Mouse (Mus musculus): ENCODE measurements around the gene Slfn14.
A peak's percentile ranks its signal among the peaks of the same experiment; 100 is the strongest.
"Not testable (repeated sequence)": the region's sequence is repeated elsewhere in the genome, so short reads cannot be mapped to it uniquely, and the experiment has no call there.

Gene Slfn14

DNA sequence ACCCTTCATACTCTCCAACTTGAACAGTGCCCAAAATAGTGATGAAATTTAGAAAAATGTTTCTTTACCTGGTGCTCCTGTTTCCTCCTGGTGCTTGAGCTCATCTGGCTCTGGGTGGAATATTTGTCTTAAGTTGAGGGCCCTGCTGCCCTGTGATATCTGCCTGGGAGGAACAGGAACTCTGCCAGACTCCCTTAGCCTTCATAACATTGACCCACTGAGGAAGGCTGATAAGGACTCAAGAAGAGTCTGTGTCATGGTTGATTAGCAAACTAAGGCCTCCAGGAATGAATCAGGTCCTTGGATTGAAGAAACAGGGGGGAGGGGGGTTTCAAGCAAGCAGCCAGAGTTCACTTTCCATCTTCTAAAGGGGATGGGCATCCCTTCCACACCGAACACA lies at the start of gene Slfn14:
Slfn14 (minus strand) TSS at position 161 of the 400 bp plus-strand sequence.
- DNase-seq (ENCODE audit: low spot score) = no peak

DNA sequence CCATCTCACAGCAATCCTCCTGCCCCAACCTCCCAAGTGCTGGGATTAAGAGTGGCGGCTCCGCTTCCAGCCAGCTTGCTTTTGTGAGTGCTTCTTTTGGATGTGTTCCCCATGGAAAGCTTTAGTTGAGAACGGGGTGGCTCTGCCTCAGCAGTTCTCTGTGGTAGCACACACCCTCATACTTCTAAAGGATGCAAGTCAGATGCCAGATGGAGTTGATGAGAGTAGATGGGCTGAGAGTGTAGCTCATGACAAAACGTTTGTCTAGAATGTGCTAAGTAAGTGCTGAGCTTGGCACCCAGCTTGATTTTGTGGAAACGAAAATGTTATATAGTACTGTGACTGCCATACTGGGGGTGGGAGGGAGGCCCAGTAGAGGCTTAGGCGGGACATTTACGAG lies 49.3 kb upstream of the Slfn14 start:
- no peak for DNase-seq (ENCODE audit: low spot score)

GRCm38 (mm10) chr11:83327427-83327826 lies 40.9 kb upstream of the Slfn14 start:
- no peak for DNase-seq (ENCODE audit: low spot score)

GRCm38 (mm10) chr11:83326692-83327091 lies 40.2 kb upstream of the Slfn14 start:
- DNase-seq (ENCODE audit: low spot score) = not testable (repeated sequence)

- no peak for DNase-seq (ENCODE audit: low spot score)
These were observed 32.5 kb upstream of the Slfn14 start for GRCm38 (mm10) chr11:83319048-83319447.

DNA sequence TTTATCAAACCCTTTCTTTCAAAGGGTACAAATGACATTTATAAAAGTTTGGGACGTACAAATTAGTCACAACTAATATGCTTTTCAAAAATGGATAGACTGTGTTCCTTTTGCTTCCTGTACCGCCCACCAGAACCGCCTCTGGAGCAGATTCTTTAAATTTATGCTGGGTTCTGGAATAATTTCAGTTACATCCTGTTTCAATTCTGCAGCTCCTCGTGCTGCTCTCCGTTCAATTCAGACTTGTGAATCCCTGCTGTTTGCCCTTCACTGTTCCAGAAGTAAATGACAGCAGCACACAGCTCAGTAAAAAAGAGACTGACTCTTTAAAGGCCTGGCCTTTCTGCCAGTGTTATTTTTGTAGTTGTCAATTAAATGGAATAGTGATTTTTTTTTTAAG lies 25.9 kb upstream of the Slfn14 start:
- DNase-seq (ENCODE audit: low spot score) = no peak

- no peak for DNase-seq (ENCODE audit: low spot score)
These were observed 20.3 kb upstream of the Slfn14 start for GRCm38 (mm10) chr11:83306700-83307253.

GRCm38 (mm10) chr11:83304485-83304884 lies 18.0 kb upstream of the Slfn14 start:
- no peak for DNase-seq (ENCODE audit: low spot score)

DNA sequence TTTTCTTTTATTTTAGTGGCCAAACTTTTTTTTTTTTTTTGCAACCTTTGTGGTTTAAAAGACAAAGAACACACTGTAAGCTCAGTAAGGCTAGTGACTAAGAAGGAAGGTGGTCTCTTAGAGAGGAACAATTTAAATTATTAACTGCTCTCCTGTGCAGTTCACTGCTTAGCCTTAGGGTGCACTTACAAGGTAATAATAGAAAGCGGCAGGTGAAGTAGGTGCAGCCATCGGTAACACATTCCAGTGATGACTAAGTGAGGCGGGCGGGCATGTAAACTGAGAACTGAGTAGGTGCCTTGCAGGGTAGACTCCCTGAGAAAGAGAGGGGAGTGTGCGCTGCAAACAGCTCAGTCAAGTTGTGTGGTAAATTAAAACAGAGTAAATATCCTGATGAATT lies 17.2 kb upstream of the Slfn14 start:
- no peak for DNase-seq (ENCODE audit: low spot score)

GRCm38 (mm10) chr11:83302526-83303251 lies 16.2 kb upstream of the Slfn14 start, which contains the start of gene Pex12:
Gene Pex12, minus strand, starts transcription at chr11:83302586.
- DNase-seq (ENCODE audit: low spot score) = peak; percentile 92

DNA sequence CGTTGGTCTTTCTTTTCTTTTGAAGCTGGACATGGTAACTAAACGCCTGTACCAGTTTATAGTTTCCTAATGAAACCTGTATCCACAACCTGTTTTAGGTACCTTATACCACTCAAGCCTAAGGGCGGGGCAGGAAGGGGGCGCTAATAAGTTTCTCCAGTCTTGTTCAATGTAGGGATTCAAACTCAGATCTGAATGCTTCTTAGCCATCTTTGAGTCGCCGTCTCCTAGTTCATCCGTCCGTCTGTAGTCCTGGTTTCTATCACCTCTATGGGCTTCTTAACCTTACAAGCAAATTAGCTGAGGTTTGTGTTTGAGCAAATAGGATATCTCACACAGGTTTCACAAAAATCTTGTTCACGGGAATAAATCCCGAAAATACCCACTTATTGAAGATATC lies 15.6 kb upstream of the Slfn14 start:
- DNase-seq (ENCODE audit: low spot score) = no peak

DNA sequence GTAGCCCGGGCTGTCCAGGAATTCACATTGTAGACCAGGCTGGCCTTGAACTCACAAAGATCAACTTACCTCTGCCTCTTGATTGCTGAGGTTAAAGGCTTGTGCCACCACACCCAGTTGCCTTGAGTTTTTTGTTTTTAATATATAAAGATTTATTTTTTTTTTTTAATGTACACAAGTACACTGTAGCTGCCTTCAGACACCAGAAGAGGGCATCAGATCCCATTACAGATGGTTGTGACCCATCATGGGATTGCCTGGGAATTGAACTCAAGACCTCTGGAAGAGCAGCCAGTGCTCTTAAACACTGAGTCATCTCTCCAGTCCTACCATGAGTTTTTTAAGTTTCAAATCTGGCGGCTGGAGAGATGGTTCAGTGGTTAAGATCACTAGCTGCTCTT lies 14.9 kb upstream of the Slfn14 start:
- no peak for DNase-seq (ENCODE audit: low spot score)

GRCm38 (mm10) chr11:83299724-83300123 lies 13.2 kb upstream of the Slfn14 start:
- no peak for DNase-seq (ENCODE audit: low spot score)

- peak; percentile 92 for DNase-seq (ENCODE audit: low spot score)
These were observed 12.0 kb upstream of the Slfn14 start, which contains the start of gene Ap2b1 for GRCm38 (mm10) chr11:83298225-83299195. Gene Ap2b1, plus strand, starts transcription at chr11:83299024.

DNA sequence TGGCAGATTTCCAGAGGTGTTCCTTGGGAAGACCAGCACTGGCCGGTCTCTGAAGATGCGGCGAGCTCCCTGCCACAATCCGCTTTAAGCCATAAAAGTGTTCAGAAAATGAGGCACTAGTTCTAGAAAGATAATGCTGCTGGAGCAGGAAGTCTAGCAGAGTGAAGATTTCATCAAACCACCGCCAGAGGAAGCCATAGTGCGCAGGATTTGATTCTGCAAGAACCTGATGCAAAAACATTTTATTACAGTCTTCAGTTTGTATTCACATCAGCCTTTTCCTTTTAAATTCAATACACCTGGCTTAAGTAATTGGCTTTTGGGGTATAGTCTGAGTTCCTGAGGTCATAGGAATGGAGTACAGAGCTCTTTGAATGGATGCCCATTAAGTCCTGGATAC lies 11.3 kb upstream of the Slfn14 start:
- DNase-seq (ENCODE audit: low spot score) = no peak

- no peak for DNase-seq (ENCODE audit: low spot score)
These were observed 7.6 kb upstream of the Slfn14 start for GRCm38 (mm10) chr11:83294133-83294532.

GRCm38 (mm10) chr11:83293182-83293581 lies 6.7 kb upstream of the Slfn14 start:
- DNase-seq (ENCODE audit: low spot score) = no peak

GRCm38 (mm10) chr11:83292251-83292587 lies 5.7 kb upstream of the Slfn14 start:
- DNase-seq (ENCODE audit: low spot score) = no peak

GRCm38 (mm10) chr11:83291375-83292250 lies 5.1 kb upstream of the Slfn14 start:
- DNase-seq (ENCODE audit: low spot score) = peak; percentile 96

DNA sequence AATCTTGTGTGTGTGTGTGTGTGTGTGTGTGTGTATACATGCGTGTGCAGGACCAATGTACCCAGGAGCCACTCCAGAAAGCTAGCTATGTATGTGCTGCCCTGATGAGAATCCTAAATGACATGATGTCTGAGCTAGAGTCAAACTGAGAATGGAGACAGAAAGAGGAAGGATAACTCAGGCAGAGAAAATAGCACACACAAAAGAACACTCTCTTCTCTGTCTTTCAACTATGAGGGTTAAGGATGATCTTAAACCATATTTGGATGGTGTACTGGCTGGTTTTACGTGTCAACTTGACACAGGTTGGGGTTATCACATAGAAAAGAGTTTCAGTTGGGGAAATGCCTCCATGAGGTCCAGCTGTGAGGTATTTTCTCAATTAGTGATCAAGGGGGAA lies 3.1 kb upstream of the Slfn14 start:
- no peak for DNase-seq (ENCODE audit: low spot score)

DNA sequence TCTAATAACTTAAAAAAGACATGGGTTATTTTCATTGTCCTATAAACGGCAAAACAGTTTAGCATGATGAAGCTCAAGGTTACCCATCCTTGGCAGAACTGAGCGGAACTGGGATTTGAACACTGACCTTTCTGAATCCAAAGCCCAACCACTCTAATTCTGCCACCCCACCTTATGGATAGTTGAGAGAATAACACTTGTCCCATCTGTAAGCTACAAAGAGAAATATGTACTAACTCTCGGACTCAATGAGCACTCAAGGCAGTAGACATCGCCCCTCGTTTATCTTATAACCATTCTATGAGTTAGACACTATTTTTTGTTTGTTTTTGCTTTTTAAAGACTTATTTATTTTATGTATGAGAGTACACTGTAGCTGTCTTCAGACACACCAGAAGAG lies 2.5 kb upstream of the Slfn14 start:
- no peak for DNase-seq (ENCODE audit: low spot score)

DNA sequence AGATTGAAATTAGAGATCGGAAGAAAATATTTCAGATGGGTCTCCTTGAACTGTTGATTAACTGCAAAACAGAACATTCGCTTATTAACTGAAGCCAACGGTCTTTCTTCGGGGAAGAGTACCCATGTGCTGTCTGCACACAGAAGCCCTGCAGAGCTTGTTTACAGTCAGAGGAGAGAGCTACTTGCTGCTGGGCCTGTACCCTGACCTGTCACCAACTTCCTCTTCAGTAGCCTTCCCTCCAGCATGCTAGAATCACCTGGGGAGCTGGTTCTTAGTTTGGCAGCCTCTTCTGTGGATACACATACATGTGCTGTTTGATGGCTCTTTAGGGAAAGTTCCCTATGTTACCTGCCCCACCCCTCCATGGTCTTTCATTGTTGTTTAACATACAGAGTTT lies 899 bp downstream of the Slfn14 start:
- no peak for DNase-seq (ENCODE audit: low spot score)

Data from testis, postnatal 14 days (tissue).